Mouse (Mus musculus) embryo, embryonic 9.5 days (tissue): ENCODE measurements at regions not wholly inside any gene's neighbourhood (a gene's known extent, or its start where the extent isn't known, plus 50 kb on each side); places are given as distances from the start of the nearest gene placed in this dataset.

Source experiments
- DNase-seq: peaks from one replicate; pipeline ENCODE4 v3.0.0-alpha.2; 2017; ENCODE audit errors: extremely low spot score

DNA sequence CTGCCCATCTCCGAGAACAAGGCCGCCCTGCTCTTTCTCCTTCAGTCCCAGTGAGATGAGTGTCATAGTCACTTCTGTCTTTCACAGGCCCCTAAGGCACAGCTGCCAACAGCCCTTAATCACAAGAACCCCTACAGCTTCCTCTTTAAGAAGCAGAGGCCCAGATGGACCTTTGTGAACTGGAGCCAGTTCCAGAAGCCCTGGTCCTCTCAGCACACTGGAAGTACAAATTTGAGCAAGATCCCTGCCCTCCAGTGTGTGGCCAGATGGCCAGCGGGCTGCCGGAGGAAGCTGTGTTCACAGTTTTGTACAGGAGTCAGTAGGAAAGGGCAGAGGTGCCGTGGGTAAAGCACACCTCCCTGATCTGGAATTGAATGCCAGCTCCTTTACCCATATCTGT is 389.6 kb downstream of the Rps24 start:
- no peak for DNase-seq

DNA sequence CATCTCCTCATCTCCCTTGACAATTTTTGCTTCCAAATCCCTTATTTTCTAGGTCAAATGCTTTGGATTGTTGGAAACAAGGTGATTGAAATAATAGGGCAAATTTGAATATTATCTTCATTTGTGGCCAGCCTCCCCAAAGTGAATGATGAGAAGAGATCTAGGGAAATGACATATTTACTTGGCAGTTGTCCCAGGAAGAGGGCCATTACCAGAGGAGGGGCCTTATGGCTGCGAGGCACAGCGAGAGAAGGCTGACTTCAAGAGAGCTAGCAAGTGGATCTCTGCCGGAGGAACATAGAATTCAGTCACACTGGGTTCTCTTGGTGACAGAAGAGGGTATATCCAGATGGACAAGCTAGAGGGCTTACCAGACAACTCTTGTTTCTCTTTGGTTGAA is 390.9 kb downstream of the Rps24 start:
- no peak for DNase-seq

DNA sequence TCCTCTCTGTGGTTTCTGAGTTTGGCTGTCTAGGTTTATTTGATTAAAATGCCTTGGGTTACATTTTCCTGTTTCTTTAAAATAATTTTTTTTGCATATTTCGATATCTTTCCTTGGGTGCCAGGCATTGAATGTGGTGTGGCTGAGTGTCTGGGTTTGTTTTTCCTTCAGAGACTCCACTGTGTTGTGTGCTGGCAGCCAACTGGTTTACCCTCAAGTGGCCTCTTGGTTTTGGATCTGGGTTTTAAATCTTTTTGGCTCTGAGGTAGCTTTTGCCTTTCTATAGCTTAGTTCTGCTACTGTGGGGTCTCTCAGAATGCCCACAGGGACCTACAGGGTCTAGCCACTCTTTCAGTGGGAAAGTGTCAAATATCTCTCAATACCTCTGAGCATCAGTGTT is 399.2 kb downstream of the Rps24 start:
- no peak for DNase-seq

DNA sequence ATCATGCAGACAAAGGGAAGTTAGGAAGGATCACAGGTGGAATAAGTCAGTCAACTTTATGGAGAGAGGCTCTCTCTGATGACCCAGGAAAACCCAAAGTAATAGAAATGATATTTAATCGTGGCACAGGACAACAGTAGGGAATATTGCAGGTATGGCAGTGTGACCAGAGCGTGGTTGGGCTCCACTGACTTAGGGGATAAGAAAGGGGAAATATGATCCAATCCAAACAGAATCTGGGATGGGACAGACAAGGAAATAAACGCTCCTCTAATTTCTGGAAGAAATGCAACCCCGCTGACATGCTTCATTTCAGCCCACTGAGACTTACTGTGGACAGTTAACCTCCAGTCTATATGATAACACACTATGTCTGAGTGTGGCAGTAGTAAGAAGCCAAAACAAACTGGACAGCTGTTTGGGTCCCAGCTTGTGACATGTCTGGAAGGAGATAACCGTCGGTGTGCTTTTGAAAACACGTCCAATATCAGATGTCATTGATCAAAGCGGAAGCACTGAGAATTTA is 400.0 kb downstream of the Rps24 start:
- DNase-seq, result no peak

DNA sequence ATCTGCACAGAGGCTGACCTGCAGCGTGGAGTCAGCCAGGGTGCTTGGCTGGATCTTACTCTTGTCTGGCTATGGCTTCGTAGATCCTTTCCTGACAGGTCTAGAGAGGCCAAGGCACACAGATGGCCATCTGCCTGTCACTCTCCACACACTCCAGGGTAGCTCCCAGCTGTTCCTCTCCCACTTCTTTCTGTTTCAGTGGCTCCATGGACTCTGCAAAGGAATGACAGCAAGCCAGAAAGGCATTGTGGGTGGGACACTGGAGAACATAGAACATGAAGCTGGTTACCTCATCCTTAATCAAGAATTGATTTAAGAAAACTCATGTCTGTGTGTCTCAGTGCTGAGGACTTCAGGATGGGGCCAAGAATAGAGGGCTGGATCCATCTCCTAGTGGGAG is 403.9 kb downstream of the Rps24 start:
- DNase-seq, result no peak

DNA sequence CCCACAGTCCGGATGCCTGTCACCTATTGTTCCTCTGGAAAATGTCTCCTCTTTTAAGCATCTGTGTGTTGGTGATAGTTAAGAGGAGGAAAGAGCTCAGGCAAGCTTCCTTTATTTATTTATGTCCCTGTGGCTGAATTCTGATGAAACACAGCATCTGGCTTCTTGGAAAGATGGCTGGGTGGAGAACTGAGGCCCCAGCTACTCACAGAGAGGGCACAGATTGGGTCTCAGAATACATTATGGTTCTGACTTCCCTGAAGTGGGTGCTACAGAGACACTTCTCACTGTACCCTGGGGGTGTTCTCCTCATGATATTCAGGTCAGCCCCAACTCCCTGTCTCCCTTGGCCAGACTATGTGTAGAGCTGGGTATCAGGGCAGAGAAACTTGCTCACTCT is 408.3 kb downstream of the Rps24 start:
- no peak for DNase-seq

DNA sequence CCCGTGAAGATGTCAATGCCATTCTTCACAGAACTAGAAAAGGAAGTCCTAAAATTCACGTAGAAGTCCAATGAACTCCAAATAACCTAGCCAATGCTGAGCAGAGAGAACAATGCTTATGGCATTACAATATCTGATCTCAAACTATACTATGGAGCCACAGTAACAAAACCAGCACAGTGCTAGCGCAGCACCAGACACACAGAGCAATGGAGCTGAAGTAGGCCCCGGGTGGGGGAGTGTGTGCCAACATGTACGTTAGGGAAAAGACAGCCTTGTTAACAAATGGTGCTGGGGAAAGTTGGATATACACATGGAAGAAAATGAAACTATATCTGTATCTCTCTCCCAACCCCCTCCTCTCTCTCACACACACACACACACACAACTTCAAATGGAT is 409.8 kb downstream of the Rps24 start:
- DNase-seq, result no peak

DNA sequence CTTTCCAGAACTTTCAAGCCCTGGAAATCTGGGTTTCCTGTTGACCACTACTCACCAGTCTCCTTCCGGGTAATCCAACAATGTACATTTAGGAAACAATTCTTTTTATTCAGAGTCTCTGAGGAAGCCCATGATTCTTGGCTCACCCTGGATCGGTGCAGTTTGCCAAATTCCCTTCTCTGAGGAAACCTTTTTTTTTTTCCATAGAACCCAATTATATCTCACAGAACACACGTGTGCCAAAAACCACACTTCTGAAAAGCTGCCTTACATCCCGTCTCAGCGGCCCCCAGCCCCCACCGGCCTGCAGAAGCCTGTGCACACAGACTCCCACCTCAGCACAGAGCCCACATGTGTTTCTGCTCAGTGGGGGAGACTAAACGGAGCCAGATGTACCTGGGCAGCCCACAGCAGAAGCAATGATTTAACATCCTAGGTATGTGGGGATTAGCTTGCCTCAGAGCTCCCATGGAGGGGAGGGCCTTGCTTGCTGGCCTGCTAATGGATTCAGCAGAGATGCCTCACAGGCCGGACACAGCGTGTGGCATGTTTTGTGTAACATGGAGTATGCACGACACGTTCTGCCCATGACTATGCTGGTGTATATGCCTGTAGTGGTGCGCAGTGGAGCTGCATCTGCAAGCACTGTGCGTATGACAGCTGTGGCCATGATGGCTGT is 413.7 kb downstream of the Rps24 start:
- DNase-seq, result peak; percentile 48

DNA sequence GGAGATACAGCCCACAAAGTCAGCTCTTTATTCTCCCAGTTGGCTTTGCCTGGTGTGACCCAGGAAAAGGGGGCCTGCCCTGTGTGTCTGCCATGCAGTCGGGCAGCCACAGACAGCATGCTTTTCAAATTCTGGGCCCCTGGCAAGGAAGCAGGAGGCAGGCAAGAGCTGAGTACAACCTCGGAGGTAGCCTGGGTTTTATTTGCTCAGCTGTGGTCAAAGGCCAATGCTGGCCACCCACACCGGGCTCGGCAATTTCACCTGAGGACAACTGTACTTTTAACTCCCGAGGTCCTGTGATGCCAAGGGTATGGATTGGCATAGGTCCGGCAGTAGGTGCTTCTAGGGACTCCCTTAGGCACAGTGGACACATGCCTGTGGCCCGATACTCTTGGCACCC is 414.8 kb downstream of the Rps24 start:
- no peak for DNase-seq

DNA sequence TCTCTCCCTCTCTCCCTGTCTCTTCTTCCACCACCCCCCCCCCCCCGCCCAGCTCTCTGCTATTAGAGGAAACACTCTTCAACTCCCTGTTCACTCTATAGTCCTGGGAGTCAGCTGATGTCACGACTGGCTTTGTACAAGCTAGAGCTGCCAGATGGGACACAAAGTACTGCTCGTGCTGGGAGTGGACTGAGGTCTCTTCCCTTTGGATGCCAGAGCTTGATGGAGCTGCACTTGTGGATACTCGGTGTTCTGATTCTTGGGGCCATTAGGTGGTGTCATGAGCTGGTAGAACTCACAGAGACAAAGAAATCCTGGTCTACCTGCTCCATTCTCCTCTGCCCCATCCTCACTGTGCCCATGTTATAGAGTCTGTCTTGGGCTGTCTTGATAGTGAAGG is 415.9 kb downstream of the Rps24 start:
- peak; percentile 22 for DNase-seq

DNA sequence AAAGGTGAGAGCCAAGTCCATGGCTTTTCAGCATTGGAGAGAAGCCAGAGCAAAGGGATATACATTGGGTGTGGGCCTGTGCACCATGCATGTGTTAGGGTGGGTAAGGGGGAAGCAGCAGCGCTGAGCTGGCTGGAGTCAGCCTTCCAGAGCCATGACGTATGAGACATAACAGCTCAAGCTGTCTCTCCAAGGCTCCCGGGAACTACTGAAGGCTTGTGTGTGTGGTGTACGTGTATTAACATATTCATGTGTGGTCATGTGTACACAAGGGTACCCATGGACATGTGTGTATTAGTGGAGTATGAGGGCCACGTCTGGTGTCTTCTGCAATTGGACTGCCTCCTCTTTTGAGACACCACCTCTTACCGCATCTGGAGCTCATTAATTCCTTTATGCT is 417.8 kb downstream of the Rps24 start:
- no peak for DNase-seq

DNA sequence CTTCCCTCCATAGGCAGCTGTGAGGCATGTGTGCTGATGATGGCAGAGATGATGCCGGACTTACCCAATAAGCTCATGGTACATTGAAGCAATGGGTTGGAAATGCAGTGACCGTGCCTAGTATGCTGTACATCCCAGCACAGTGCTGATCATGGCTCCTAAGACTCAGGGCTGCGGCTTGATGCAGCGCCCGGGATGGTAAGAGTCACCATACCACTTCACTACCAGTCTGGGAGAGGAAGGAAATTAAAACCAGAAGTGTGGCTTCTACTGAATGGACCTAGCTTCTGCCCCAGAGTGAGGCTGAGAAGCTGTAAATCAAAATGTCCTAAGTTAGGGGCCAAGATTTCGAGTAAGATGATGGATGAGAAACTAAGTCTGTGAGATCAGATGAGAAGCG is 420.0 kb downstream of the Rps24 start:
- no peak for DNase-seq

DNA sequence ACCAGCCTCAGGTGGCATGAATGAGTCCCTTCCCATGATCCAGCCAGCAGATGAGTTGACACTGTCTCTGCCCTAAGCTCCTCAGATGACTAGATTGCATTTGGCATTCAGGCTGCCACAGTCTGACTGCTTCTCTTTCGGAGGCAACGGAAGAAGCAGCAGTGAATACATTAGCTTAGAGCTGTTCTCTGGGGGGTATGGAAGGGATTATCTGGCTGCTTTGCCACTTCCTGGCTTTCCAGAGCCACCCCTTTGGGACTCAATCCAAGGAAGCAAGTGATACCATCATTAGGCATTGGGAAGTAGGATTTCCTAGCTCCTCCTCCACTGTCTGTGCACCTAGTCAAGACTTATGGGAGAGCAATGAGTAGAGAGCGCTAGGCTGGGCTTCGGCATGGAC is 421.5 kb downstream of the Rps24 start:
- DNase-seq, result no peak

DNA sequence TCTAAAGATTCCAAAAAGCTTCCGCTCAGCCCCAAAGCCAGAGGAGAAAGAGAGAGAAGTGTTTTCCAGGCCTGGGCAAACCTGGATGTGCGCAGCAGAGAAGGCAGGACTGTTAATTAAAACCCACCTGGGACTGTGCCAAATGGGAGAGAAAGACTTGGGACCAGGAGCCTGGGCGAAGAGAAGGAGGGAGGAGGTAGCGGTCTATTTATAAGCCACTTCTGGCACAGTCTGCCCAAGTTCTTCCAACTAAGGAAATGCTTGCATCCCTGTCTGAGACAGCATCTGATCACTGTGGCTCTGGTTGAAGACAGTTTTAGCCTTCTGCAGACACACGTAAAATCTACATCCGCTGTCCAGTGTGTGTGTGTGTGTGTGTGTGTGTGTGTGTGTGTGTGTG is 424.7 kb downstream of the Rps24 start:
- no peak for DNase-seq

DNA sequence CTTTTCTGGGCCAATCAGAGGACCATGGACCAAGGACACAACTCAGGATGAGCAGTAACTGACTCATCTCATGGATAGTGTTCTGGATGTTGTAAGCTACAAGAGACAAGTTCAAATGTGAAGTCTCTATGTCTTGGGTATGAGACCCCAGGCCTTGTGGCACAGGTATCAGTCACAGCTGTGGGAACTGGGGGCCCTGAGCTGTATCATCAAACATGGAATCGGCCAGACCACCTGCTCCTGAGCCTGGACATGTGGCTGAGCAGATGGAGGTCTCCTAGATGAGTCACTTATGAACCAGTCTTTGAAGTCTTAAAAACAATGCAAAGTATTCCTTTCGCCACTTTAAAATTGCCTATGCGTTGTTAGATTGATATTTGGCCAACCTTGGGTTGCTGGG is 432.1 kb downstream of the Rps24 start:
- DNase-seq, result no peak

DNA sequence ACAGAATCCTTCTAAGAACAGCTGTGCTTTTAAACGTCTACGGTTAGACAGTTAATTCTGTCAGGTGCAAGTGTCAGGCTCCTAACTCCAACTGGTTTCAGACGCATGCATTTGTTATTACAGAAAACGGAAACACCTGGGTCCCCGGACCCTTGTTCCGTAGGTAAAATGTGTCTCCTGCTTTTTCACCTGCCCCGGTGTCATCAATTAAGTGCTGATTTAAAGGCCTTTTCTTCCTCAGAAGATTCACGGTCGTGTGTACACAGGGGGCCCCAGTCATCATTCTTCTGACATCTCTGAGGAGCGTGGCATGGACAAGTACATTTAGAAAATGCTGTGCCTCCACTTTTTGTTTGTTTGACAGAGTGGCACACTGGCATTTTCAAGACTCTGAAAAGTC is 435.1 kb downstream of the Rps24 start:
- no peak for DNase-seq

DNA sequence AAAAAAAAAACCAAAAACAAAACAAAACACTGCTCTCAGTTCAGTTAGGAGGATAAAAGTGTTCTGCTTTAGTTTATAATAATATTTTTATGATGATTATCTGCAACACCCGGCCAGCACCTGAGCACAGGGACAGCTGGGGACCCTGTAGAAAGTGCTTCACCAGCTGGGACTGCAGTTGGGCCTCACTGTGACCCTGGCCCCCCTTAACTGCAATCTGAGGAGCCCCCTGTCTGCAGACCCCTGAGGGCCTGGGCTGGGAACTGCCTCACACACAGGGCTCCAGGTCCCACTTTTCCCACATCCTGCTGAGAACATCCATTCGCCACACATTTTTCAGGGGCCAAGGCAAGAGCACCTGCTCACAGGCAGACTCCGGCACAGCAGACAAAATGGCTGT is 437.6 kb downstream of the Rps24 start:
- no peak for DNase-seq

DNA sequence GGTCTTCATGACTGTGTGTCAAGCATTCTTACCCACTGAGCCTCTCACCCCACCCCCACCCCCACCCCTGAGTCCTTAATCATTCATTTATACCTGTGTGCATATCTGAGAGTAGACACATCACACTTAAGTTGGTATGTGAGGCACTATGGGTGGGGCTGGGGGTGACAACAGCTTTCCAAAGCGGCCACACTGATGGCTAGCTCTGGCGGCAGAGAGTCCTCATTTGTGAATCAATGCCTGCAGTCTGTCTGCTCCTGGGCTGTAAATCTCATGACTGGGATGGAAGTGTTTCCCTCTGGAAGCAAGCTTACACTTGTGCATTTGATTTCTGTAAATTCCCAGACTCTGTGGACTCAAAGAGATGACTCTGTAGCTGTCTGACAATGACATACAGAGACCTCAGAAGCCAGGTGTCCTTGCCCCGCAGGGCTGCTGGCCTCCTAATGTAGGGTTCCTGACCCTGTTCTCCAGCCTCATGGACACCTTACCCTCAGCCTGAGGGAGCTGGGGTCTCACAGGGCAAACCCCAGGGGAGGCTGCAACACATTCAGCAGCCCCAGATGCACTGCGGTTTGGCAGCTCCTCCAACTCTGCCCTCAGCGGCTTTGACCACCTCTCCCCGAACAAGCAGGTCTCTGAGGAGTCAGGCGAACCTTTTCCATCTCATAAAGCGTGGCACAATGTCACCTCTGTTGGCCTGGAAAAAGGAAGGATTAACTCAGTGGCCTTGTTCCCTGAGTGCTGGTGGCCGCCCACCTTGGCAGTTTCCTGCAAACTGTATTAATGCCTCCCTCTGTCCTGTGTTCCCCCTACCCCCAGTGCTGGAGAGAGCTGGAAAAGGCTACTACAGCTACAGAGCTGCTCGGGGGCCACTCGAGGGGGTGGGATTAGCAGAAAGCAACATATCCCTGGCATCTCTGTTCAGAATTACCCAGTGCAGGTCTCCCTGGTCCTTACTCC is 439.4 kb downstream of the Rps24 start:
- DNase-seq, result no peak

DNA sequence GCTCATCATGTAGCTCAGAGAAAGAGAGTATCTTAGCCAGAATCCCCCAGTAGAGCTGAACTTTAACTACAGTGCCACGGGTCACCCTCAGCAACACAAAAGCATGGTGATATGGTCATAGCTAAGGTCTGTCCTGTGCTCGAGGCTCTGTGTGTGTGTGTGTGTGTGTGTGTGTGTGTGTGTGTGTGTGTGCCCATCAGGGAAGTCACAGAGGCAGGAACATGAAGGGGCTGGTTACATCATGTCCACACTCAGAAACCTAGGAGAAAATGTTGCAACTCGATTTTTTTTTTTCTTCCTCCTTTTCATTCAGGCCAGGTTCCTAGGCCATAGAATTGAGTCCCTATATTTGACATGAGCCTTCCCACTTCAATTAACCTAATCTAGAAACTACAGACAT is 441.8 kb downstream of the Rps24 start:
- DNase-seq, result no peak

DNA sequence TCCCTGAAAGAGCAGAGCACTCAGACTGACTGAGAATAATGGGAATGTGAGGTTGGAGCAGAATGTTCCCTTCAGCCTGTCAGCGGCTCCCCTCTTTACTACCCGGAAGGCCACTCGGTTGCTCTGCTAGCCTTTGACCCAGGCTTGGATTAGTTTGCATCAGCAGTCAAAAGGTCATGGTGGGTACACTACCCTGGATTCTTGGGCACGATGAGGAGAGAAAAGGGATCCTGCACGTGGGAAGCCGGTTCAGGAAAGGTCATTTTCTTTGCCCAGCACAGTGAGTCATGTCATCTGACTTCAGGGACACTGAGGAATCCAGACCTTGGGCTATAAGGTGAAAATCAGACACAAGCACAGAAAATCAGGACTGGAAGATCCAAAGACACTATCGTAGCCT is 443.3 kb downstream of the Rps24 start:
- DNase-seq, result peak; percentile 58

DNA sequence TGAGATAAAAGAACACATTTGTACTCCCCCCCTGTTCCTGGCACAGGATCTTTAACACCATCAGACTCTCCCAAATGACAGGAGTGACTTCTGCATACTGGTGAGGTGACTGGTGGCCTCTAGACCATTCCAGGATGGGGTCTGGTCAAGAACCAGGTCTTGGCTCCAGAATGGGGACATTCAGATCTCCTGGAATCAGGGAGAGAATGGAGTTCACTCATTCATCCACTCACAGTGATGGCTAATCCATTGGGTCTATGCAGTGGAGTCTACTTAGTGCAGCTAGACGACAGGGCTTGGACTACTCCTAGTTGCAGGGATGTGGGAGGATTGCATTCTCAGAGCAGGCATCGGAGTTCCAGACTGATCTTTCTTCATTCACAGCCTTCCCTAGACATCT is 451.0 kb downstream of the Rps24 start:
- no peak for DNase-seq

DNA sequence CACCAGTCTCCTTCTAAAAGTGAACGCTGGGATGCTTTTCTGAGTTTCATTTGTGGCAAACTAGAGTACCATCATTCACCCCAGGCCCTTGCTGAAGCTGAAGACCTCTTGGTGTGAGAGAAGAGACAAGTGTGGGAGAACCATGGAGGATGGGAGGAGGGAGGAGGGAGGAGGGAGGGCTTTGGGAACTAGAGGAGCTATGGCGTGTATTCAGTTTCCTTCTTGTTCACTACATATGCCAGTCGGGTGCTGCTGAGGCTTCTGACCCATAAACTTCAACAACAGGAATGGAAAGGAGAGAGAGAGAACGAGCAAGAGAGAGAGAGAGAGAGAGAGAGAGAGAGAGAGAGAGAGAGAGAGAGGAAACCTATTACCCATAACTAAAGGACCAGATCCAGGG is 452.1 kb downstream of the Rps24 start:
- DNase-seq, result no peak
